Mouse (Mus musculus) small intestine, adult 2 months (tissue): ENCODE measurements around the gene Prkcb.

Experiments
- CTCF ChIP-seq: fragments of 200-500 bp; IDR thresholded peaks from 2 replicates; pipeline ENCODE4 v1.5.1; 2012; ENCODE audit warnings: low read depth, mild to moderate bottlenecking, control low read depth, inconsistent platforms, low read length, moderate library complexity, mixed read lengths; ENCODE audit not compliant: insufficient replicate concordance, insufficient read length; ENCODE audit errors: extremely low read depth
- POLR2A ChIP-seq: fragments of 200-500 bp; IDR thresholded peaks from 2 replicates; pipeline ENCODE4 v1.6.1; 2012; ENCODE audit warnings: low read depth, mild to moderate bottlenecking, control low read depth, inconsistent platforms, low read length, moderate library complexity

- TF ChIP-seq CTCF: no peak
- no peak for TF ChIP-seq POLR2A
Observed at GRCm38 (mm10) chr7:122260055-122260602, 28.4 kb upstream of the Prkcb start.
